Comparison of ENCODE assay signal across 16 mouse cellular contexts in the genomic region with DNA sequence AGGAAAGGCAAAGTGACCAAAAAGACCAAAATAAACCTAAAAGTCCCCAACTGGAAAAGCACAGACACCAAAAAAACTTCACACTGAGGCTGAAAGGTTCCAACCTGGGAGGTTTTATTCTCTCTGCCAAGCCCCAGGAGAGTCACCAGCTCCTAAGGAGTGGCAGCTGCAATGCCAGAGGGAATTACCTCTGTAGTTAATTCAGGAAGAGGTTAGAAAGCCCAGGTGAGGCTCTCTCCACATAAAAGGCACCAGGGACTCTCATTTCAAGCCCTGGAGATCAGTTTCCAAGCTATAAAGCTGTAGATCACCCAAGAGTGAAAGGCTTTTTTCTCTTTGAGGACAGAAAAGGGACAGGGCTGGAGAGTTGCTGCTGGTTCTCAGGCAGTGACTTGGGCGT. TPM values are rescaled to one million over a fixed set of nuclear protein-coding genes. Genes with fewer than 3 reads are reported as not detected.
"Had no signal": no experiment of that assay in that cellular context is flagged by ENCODE, and none has a peak within 500 bp of the region (broad histone marks: within the 10 kb centered on the region; RNA-seq: fewer than 3 reads in every experiment).

No protein-coding gene starts in this region.

- H3K4me3 ChIP-seq: kidney, embryonic 15.5 days; limb, embryonic 12.5 days; liver, embryonic 15.5 days; neural tube, embryonic 13.5 days had no signal

- H3K36me3 ChIP-seq: liver, embryonic 15.5 days had no signal

- H3K9ac ChIP-seq: kidney, embryonic 15.5 days; limb, embryonic 12.5 days; liver, embryonic 15.5 days; neural tube, embryonic 13.5 days had no signal

- H3K27me3 ChIP-seq: kidney, embryonic 15.5 days; limb, embryonic 12.5 days; liver, embryonic 15.5 days; neural tube, embryonic 13.5 days had no signal

- H3K27ac ChIP-seq: kidney, embryonic 15.5 days; limb, embryonic 12.5 days; liver, embryonic 15.5 days; neural tube, embryonic 13.5 days had no signal

- H3K9me3 ChIP-seq: kidney, embryonic 15.5 days; limb, embryonic 12.5 days; liver, embryonic 15.5 days; neural tube, embryonic 13.5 days had no signal

- ATAC-seq: lung, postnatal 0 days had no signal

- DNase-seq: kidney, adult 2 months; kidney, postnatal 14 days; layer of hippocampus, postnatal 36 days; lung, adult 2 months; lung, postnatal 36 days; midbrain, embryonic 14.5 days; right cerebral cortex, postnatal 14 days; thymus, adult 18-20 months; thymus, postnatal 14 days had no signal

- H3K4me2 ChIP-seq: kidney, embryonic 15.5 days; limb, embryonic 12.5 days; liver, embryonic 11.5 days; liver, embryonic 15.5 days; neural tube, embryonic 13.5 days had no signal

- H3K4me1 ChIP-seq: liver, embryonic 15.5 days had no signal

RNA-seq across cellular contexts. Expression of a gene that starts 55.1 kb away (rescaled TPM):
- total RNA-seq: monocyte, adult 5-6 weeks had no signal
